Mouse (Mus musculus): ENCODE results near the gene Gm26992. TPM values are rescaled to one million over a fixed set of nuclear protein-coding genes. Genes with fewer than 3 reads are reported as not detected.
A peak's percentile ranks its signal among the peaks of the same experiment; 100 is the strongest.

Gene Gm26992
- total RNA-seq, 1 experiment from 2014 or later: not detected

DNA sequence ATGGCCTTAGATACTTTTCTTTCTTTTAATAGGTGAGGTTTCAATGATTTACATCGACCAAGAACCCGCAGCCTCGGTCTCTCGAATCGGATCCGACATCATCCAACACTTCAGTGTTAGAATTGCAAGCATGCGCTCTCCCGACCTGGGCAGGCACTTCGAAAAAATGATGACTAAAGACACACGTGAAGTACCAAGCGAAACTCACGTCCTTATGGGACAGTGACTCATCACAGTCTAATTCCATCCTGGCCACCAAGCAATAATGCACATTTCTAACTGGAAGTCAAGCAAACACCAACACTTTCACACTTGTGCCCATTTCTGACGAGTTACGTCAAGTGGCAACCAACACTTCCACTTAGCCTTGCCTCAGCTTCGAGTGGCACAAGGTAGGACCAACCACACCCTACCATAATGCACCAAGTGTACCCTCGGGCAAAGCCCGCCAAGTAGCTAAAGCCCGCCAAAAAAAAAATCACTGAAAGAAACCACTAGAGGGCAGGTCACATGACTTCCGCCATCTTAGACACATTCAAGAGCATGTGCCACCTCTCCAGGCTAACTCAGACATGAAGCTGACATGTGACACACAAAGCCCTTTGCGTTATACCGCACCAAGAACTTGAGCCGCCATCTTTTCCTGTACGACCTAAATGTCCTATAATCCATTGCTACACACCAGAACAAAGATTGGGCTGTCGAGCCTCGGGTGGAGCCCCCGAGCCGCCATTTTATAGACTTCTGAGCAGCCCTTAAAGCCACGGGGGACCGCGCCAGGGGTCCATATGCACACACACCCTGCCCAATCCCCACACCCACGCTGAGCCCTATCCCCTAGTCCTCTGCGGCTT lies 59.7 kb downstream of the Gm26992 start:
- no peak for ATAC-seq (replicated peaks; ENCODE audit: insufficient number of reproducible peaks, low FRiP score, low TSS enrichment, poor library complexity, severe bottlenecking)

DNA sequence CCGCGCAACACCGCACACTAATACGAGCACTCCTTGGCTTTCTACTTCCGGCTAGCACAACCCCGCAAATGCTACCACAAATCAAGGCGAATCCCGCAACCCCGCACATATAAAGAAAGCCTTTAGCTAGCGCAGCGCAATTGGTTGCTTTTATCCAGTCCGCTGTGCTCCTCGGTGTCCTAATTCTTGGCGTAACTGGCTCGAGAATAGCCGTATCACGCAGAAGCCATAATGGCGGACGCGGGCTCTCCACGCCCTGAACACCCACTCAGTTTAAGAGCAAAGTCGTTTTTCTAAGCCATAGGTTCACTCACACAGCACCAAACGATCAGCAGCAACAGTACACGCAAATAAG lies 60.3 kb downstream of the Gm26992 start:
- no peak for ATAC-seq (replicated peaks; ENCODE audit: insufficient number of reproducible peaks, low FRiP score, low TSS enrichment, poor library complexity, severe bottlenecking)

DNA sequence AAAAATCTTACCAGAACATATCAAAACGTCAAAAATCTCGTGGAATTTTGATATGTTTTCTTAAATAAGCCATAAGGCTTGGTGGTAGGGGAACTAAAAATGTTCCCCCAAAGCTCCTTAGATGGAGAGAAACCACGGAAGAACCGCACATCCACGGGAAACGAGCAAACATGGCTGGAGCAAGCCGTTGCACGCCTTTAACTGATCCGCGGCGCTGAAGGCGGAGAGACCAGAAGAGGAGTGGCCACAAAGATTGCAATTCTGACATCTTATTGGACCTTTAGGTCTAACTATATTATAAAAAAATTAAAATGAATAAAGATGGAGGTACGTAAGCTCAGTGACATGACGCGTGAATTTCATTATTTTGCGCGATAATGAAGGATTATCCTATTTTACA lies 61.2 kb downstream of the Gm26992 start:
- ATAC-seq (replicated peaks; ENCODE audit: insufficient number of reproducible peaks, low FRiP score, low TSS enrichment, poor library complexity, severe bottlenecking): no peak

DNA sequence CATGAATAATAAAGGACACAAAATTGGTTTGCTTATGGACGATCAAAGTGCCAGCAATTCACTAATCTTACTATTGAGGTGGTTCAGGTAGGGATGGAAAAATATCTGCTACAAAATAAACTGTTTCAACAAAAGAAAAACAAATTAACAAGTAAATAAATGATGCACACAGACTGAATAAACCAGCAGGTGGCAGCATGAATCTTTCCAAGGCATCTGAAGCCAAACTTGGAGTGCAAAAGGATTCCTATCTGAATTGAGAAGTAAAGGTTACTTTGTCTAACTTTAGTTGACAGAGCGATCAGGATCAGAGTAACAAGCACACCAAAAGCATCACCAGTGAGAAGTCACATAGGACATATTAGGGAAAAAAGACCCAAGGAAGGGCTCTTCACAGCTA lies 62.2 kb downstream of the Gm26992 start:
- ATAC-seq (replicated peaks; ENCODE audit: insufficient number of reproducible peaks, low FRiP score, low TSS enrichment, poor library complexity, severe bottlenecking): no peak

DNA sequence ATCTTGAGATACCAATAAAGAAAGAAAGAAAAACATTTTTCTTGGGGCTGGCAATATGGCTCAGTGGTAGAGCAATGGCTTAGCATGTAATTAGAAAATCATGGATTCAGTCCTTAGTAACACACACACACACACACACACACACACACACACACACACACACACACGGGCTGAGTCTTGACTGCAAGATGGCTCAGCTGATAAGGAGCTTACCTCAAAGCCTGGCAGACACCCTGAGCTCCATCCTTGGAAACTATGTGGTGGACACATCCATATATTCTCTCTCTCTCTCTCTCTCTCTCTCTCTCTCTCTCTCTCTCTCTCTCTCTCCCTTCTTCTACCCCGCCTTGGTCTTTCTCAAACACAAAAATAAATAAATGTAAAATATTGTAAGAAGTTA lies 69.0 kb downstream of the Gm26992 start:
- no peak for ATAC-seq (replicated peaks; ENCODE audit: insufficient number of reproducible peaks, low FRiP score, low TSS enrichment, poor library complexity, severe bottlenecking)

DNA sequence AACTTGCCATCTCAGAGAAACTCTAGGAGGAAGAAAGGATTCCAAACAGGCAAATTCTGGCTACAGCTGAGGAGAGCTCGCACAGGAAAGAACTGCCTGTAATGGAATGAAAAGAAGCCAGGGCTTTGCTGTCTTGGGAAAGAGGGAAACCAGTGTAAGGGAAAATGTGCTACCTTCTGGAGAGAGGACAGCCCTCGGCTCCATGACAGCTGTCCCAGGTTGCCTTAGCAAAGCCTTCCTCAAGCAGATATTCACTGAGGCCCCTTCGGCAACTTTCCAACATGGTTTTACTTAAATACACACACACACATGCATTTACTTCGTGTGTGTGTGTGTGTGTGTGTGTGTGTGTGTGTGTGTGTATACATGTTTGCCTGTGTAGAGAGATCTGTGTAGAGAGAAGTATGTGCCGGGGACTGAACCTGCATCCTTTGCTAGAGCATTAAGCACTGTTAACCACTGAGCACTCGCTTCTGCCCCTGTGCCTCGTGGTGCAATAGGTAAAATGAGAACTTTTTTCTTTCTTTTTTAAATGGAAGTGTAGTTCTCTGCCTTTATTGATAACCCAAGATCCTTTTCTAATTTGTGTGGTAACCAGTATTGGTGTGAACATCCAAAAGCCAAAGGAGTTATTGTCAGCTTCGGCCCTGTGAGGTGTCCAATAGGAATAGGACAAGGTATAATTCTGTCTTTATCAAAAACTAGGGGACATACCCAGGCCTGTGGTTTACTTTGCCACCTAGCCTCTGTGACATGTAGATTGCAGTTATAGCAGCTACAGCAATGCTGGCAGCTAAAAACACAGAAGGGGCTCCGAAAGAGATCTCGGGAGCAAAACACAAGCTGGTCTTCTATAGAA lies 70.8 kb downstream of the Gm26992 start:
- no peak for ATAC-seq (replicated peaks; ENCODE audit: insufficient number of reproducible peaks, low FRiP score, low TSS enrichment, poor library complexity, severe bottlenecking)

DNA sequence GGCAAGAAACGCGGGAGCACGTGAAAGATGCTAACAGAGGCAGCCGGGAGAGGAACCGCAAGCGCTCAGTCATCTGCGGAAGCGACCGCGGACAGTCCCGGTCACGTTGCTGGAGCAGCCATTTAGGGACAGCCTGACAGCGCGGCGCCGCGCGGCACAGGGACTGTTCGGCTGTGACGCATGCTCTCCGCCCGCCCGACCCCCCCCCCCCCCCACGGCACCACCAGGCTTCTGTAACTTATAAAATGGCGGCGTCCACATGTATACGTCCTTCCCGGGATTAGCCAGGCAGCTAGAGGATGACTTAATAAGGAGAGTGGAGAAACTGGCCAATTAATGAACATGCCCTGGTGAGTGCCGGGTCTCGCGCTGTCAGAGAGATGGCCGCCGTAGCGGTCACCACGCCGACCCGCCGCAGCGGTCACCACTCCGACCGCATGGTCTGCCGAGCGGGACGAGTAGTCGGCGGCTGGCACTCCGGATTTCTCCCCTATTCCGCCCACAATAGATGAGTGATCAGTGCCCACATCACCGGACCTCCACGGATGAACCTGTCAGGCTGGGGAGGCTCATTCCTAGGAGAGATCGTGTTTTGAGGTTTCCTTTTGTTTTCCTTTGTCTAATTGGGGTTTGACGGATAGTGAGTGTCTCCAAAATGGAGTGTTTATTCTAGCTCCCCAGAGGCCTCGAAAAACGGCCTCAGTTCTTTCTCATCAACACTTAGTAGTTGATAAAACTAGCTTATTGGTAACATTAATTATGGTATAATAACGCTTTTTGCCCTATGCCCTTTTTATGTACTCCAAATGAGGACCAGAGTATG lies 71.8 kb downstream of the Gm26992 start:
- ATAC-seq (replicated peaks; ENCODE audit: insufficient number of reproducible peaks, low FRiP score, low TSS enrichment, poor library complexity, severe bottlenecking): peak; percentile 99

DNA sequence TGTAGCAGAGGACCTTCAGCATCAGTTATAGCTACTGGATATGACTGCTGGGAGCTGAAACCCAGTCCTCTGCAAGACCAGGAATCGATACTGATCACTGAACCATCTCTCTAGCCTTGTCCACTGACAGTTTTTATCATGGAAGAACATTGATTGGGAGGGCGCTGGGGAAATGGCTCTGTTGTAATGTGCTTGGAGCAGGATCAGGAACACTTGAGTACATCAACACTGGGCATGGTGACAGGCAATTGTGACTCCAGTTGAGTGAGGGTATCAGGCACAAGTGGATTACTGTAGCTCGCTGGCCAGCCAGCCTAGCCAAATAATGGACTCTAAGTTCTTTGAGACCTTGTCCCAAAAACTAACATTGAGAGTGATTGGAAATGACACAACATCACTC lies 77.6 kb downstream of the Gm26992 start:
- ATAC-seq (replicated peaks; ENCODE audit: insufficient number of reproducible peaks, low FRiP score, low TSS enrichment, poor library complexity, severe bottlenecking): no peak

DNA sequence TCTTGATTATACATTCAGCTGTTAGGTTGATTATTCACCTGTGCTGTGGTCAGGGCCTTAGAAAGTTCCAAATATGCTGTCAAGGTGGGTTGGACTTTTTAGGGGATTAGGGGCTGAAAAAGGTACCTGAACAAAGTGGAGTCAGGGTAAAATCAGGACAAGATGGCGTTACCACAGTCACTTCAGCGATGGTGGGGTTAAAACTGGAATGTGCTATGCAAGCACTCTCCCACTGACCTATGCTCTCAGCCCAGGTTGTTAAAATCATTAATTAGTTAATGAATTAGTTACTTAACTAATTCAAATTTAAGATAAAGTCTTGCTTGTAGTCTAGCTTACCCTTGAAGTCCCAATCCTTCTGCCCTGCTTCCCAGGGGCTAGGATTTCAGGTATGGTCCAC lies 78.3 kb downstream of the Gm26992 start:
- ATAC-seq (replicated peaks; ENCODE audit: insufficient number of reproducible peaks, low FRiP score, low TSS enrichment, poor library complexity, severe bottlenecking): no peak

DNA sequence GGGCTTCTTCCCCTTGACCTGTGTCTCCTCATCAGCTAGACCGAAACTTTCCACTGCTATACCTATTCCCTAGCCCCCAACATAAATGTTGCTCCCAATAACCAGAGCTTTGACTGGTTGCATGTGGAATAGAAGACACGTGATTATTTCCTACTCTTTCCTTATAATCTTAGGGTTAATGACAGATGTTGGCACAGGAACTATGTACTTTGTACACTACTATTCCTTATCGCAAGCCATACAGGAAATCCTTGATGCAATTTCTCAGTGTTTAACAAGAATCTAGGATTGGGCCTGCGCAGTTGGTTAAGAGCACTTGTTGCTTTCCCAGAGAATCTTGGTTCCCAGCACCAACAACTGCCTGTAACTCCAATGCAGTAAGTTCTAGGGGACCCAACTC lies 86.4 kb downstream of the Gm26992 start:
- ATAC-seq (replicated peaks; ENCODE audit: insufficient number of reproducible peaks, low FRiP score, low TSS enrichment, poor library complexity, severe bottlenecking): no peak

DNA sequence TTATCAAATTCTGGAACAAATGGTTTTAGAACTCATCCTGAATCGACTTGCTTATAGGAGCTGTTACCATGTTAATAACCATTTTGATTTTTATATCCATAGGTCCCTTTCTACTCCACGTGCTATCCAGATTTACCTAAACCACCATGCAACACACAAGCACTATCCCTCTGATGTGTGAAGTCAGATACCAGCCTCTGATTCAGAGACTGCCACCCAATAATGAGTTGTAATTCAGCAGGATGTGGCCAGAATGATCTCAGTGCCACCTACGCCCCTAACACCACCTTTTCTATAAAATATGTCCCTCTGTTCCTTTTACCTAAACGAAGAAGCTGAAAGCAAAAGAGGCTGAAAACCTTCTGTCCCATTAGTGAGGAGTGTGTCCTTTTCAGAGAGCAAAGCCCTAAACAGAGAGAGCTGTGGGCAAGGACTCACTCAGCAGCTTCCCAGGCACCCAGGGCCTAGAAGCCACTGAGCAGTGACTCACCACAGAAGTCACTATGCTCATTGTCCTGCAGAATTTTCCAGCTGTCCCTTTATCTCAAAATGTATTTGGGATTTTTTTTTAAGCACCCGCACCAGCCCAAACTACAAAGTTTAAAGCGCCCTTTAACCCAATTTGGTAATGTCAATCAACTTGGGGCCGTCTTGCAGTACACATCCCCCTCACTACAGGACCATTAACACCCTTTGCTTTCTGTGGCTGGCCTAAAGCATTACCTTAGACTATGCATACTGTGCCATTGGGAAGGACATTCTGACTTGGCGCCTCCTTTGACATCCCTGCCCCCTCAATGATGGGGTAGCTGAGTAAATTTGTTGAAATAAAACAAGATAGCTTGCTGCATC lies 87.6 kb downstream of the Gm26992 start:
- ATAC-seq (replicated peaks; ENCODE audit: insufficient number of reproducible peaks, low FRiP score, low TSS enrichment, poor library complexity, severe bottlenecking): no peak

DNA sequence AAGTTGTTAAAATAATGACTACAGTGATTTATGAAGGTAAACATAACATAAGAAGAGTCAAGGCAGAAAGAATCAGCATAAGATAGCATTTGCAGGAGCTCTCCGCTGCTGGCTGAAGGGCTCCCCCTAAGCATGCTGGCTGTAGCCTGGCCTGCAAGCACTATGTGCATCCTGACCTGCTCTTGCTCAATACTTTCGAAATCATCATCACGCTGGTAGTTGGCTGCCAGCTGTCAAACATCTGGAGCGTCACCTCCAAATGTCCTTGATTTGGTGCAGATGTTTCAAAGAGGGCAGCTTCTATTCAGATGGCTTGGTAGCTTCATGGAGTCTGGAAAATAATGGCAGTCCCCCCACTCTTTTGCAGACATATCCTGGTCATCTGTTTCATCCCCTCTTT lies 93.0 kb downstream of the Gm26992 start:
- no peak for ATAC-seq (replicated peaks; ENCODE audit: insufficient number of reproducible peaks, low FRiP score, low TSS enrichment, poor library complexity, severe bottlenecking)

DNA sequence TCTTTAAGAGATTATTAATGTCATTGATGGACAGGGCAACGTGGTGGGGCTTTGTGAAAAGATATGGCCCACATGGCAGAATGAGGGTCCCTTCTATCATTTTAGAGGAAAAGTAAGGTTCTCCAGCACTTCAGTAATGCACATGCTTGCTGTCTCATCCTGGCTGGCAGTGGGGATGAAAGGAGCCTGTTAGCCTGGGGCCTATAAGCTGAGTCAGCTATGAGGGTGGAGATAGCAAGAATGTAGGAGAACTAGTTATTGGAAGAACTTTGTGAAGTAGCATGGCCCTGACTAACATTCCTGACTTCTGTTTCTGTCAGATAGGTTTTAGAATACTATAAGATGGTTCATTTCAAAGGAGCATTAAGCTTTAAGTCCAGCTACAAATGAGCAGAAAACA lies 93.5 kb downstream of the Gm26992 start:
- no peak for ATAC-seq (replicated peaks; ENCODE audit: insufficient number of reproducible peaks, low FRiP score, low TSS enrichment, poor library complexity, severe bottlenecking)

DNA sequence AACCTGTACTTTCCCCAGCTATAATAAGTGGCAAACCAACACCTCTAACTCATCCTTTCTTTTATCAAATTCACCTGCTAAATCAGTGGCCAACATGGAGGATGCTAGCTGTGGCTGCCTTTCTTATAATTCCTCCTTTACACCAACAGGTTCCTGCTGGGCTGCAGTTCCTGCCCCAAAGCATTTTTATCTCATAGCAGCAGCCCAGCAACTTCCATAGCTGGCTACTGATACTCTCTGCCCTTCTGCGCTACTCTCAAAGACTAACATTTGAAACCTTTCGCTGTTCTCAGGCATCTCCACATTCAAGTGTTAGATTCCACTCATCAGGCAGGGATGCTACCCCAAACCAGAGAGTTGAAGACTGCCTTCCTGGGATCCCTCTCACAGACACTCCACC lies 97.0 kb downstream of the Gm26992 start:
- ATAC-seq (replicated peaks; ENCODE audit: insufficient number of reproducible peaks, low FRiP score, low TSS enrichment, poor library complexity, severe bottlenecking): no peak

DNA sequence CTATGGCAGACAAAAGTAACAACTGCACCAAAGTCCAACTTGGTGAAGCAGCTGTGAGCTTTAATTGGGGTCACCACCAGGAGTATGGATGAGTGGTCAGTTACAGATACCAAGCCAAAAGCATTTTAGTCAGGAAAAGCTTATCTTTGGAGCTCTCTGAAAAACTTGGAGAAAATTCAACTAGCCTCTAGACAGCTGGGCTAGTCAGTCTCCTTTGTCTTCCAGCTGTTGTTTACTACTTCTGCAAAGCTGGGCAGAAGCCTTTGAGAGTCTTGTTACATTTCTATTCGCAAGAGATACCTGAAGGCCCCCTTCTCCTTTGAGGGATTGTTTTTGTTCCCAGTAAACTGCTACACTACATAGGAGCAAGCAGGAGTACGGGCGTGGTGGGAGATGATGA lies 97.7 kb downstream of the Gm26992 start:
- ATAC-seq (replicated peaks; ENCODE audit: insufficient number of reproducible peaks, low FRiP score, low TSS enrichment, poor library complexity, severe bottlenecking): no peak

DNA sequence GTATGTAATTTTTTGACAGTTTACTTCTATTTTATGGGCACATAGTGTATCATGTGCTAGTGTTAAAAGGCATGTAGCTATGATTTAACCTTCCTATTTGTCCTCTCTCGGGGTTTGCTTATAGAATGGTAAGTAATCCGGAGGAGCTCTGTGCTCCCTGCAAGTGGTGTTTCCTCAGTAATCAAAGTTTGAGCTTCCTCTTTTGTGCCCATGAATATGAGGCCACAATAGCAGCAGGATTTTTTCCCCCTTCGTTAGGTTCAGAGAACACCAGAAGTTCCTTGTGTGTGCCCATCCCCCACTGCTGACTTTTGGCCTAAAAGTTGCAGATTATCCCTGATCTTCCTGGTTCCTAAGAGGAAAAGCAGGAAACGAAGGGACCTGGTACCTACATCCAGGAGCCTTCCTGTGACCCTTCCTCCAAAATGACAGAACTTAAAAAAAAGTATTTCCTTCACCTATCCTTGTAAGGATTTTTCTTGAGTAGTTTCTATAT lies 99.5 kb downstream of the Gm26992 start:
- no peak for ATAC-seq (replicated peaks; ENCODE audit: insufficient number of reproducible peaks, low FRiP score, low TSS enrichment, poor library complexity, severe bottlenecking)

DNA sequence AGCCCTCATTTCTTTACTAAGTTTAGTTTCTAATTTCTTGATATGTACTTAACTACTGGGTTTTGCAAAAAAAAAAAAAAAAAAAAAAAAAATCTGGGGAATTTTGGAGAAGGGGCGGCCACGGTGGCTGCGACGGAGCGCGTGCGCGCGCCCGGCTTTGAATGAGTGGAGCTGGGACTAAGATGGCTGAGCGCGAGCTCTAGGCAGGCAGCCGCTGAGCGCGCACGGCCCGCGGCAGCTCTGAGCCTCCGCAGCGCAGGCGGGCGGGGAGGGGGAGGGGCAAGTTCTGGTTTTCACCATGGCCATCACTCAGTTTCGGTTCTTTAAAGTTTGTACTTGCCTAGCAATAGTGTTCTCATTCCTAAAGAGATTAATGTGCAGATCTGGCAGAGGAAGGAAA lies 107.4 kb downstream of the Gm26992 start:
- ATAC-seq (replicated peaks; ENCODE audit: insufficient number of reproducible peaks, low FRiP score, low TSS enrichment, poor library complexity, severe bottlenecking): peak; percentile 76
